Mouse (Mus musculus): ENCODE data around the gene Map4k3.
"Not testable (repeated sequence)": the region's sequence is repeated elsewhere in the genome, so short reads cannot be mapped to it uniquely, and the experiment has no call there.

Map4k3 gene

GRCm38 (mm10) chr17:80631028-80631427 lies 97.3 kb downstream of the Map4k3 start:
- DNase-seq (ENCODE audit: low spot score) = no peak

GRCm38 (mm10) chr17:80624979-80625378 lies 103.3 kb downstream of the Map4k3 start:
- no peak for DNase-seq (ENCODE audit: low spot score)

DNA sequence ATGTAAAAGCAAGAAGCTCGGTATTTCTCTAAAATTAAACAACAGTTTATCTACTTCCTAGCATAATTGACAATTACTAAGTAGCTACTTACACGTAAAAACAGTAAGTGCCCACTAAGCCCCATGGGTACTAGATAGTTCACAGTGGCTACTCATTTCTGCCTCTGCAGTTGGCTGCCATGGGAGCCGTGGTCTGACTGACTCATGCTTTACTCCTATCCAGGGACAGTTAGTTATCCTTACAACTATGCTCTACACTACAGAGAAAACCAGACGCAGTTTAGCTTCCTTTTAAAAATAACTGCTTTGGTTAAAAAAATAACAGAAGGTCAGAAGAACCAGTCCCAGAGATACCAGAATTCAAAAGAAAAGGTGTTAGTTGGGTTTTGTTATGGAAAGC lies 106.6 kb downstream of the Map4k3 start:
- no peak for DNase-seq (ENCODE audit: low spot score)

DNA sequence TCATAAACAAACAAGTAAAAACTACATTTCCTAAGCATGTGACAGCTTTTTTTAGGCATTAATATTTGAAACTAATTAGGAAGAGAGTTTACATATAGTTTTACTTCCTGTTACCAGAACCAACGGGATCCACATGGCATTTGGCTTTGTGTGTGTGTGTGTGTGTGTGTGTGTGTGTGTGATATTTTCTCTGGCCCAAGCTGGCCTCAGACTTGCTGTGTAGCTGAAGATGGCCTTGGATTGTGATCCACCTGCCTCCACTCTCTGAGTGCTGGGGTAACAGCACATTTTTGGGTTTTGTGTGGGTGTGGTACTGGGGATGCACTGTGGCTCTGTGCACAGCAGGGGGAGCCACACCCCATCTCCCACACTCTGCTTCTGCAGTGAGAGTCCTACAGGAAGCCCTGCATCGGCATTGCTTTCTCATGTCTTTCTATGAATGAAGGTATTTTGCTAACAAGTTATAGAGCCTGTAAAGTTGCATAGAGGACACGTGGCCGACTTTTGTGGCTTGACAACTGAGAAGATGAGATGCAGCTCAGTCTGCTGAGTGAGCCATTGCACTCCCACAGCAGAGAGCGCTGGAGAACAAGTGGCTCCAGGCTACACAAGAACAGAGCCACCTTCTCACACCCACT lies 107.4 kb downstream of the Map4k3 start:
- DNase-seq (ENCODE audit: low spot score) = peak; percentile 15

DNA sequence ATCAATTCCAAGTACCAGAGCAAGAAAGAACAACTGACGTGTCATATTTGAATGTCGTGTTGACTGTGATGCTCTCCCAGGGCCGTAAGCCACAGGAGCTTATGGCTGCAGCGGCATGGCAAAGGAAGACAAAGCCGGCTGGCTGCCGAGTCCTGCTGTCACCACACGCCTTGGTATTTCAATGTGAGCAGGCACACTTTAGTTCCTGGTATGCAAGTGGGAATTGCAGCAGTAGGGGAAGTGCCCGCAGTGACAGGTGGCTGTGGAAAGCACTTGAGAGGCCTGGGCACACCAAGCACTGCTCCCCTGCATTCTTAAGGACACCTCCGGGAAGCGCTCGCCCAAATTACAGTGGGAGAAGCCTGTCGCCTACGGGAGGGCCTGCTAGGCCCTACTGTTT lies 108.7 kb downstream of the Map4k3 start:
- no peak for DNase-seq (ENCODE audit: low spot score)

DNA sequence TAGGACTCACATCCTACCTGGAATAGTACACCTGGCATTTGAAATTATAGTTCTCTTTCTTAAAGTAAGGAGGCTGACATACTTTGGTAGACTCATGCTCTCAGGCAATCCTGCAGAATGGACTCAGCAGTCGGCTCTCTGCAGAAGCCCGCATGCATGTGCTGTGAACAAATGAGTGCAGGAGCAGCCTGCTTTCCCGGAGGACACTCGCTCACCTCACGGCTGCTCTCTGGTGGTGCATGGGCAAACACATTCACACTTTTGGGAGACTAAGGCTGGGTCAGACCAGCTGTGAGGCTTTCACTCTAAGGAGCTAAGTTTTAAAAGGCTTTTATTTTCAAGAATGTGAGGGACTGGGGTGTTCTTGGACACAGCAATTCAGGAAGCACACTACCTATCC lies 109.4 kb downstream of the Map4k3 start:
- no peak for DNase-seq (ENCODE audit: low spot score)

DNA sequence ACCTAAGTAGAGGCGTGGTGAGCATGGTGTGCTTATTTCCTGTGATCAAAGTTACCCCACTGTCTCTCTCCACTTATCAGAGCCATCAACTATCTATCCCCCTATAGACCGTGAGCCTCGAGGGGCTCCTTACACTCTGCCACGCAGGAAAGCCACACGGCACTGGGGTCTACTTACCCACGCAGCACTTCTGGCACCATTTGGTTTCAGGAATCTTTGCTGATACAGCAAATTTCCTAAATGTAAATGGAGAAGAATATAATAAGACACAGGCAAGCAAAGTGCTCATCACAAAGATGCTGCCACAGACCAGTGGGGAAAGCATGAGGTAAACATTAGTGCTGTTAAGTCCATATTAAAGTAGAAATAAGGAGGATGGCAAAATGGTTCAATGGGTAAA lies 124.5 kb downstream of the Map4k3 start:
- no peak for DNase-seq (ENCODE audit: low spot score)

DNA sequence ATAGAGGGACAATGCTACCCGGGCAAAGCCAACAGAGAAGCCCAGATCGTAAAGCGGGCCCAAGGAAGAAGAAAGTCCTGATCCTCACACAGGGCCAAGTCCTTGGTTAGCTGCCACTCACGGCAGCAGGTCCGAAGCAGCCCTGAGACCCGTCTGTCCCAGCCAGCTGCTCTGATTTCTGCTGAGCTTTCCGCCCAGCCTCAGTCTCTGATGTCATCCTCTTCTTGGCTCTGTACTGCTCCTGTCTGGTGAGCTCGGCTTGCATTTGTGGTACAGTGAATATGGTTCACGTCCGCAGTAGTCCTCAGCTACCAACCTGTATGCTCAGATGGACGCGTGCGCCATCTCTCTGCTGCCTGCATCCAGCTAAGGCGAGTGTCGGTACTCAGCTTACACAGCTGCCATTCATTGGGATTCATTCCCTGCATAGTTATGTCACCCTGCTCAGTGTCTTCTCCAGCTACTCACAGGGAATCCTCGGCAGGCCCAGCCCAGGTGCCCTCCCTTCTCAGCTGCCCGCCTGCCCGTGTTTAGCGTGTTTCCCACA lies 125.1 kb downstream of the Map4k3 start:
- DNase-seq (ENCODE audit: low spot score) = no peak

DNA sequence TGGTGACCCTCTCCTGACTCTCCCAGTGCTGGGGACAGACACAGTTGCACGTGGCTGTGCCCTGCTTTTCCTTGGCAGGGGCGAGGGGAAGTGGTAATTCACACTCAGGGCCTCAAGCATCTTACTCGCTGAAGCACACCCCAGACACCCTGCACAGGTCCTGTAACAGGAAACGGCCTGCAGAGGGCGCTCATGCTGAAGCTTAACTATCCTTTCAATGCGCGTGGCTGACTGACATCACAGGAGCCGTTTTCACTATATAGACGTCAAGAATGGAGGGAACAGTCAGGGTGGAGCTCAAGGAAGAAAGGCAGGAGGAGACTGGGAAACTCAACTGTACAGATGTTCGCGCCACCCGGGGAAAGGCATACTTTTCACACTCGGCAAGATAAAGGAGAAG lies 126.9 kb downstream of the Map4k3 start:
- no peak for DNase-seq (ENCODE audit: low spot score)

DNA sequence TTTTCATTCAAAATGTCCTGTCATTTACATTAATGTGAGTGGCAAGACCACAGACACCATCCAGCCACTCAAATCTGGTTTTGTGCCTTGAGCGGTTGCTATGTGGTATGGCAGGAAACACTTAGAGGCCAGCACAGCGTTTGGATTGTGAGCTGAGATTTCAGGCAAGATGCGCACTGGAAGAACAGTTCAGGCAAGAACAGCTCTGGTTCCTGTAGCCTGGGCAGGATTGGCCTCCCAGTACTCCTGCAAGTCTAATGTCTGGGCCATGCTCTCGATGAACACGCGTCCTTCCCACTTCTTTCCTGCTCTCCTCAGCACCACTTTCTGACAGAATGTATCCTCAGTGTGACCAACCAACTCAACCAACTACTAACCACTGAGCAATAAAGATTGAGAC lies 145.2 kb downstream of the Map4k3 start:
- no peak for DNase-seq (ENCODE audit: low spot score)

DNA sequence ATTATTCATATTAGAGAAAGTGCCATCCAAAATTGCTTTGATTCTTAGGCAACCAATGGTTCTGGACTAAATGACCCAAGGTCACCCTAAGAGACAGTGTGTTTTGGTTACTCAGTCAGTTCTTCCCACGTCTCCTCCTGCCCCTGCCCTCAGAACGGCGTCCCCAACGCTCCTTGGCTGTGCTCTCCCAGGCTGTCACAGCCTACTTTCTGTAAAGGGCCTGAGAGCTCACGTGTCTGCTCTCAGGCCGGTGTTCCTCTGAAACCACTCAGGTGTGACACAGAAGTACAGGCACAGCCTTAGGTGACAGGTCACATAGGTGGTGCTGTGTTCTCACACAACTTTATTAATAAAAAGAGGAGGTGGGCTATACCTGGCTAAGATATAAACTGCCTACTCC lies 148.4 kb downstream of the Map4k3 start:
- no peak for DNase-seq (ENCODE audit: low spot score)

GRCm38 (mm10) chr17:80579089-80579488 lies 149.2 kb downstream of the Map4k3 start:
- no peak for DNase-seq (ENCODE audit: low spot score)

DNA sequence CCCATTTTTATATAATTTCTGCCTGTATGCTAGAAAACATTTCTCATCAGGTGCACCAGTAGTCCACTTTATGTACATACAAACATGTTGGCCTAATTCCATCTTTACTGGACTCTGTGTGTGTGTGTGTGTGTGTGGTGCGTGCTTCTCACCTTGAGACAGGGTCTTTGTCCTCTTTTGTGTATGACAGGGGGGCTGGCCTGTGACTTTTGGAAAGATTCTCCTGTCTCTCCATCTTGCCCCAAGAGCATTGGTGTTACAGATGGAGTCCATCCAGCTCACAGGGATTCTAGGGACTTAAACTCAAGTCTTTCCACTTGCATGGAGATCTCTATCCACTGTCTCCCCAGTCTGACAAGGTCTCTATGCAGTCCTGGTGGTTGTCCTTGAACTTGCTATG lies 150.2 kb downstream of the Map4k3 start:
- DNase-seq (ENCODE audit: low spot score) = no peak

DNA sequence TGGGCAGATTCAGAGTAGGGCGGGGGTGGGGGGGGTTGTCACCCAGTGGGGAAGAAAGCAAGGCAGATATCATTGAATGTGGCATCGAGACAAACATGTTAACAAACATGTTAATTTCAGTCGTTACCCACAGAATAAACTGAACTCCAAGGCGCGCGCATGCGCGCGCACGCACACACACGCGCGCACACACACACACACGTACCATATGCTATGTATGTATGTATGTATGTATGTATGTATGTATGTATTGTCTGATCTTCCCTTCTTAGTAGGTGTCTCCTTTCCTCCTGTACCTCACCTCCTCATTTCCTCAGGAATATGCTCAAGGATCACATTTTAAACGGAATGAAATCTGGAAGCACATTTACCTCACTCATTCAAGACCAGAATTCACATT lies 150.6 kb downstream of the Map4k3 start, which contains the start of gene Cdkl4:
Gene Cdkl4 (minus strand): TSS at position 175 of the 400 bp plus-strand sequence.
- no peak for DNase-seq (ENCODE audit: low spot score)

GRCm38 (mm10) chr17:80577214-80577613 lies 151.1 kb downstream of the Map4k3 start:
- DNase-seq (ENCODE audit: low spot score) = peak; percentile 22

DNA sequence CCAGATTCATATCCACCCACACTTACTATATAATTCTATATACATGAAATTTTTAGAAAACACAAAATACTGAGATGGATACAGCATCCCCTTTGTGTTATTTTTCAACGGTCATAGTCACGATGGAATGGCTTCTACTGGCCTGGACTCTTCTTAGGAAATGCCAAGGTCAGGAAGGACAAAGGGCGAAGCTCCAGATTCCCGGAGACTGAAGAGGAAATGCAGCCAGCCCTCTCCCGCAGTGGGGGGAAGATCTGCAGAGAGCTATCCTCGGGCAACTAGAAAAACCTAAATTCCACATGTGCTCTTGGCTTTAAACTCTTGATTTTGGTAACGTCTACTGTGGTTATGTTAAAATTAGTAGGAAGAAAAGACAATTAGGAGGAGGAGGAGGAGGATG lies 153.3 kb downstream of the Map4k3 start:
- DNase-seq (ENCODE audit: low spot score) = no peak

- DNase-seq (ENCODE audit: low spot score) = no peak
Measured at GRCm38 (mm10) chr17:80574471-80574965, 153.8 kb downstream of the Map4k3 start.

DNA sequence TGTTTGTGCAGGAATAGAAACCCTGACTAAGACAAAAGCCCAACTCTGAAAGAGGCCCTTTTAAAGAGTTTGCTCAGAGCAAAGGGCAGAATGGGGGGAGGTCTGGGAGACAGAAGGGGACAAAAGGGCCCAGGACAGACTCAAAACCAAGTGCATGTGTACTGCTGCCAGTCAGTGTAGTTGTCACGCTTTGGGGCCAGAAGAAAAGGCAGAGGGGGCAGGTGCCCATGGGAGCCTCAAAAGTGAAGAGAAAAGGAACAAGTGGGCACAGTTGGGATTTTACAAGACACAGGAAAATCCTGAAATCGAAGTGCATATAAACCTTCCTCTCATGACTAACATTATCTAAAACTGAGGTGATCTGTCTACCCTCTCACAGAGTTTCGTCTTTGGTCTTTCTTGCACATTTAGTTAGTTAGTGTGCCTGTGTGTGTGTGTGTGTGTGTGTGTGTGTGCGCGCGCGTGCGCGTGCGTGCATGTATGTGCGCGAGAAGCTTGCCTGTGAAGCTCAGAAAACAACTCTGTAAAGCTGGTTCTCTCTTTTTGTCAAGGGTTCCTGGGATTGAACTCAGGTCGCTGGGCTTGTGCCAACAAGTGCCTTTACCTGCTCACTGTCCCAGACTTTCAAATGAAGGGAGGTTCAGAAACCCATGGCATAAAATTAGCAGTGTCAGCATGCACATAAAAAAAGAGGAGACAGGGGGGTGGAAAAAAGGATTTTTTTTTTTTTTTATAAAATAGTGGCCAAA lies 155.9 kb downstream of the Map4k3 start:
- no peak for DNase-seq (ENCODE audit: low spot score)

- no peak for DNase-seq (ENCODE audit: low spot score)
Measured at GRCm38 (mm10) chr17:80571460-80571859, 156.8 kb downstream of the Map4k3 start.

- not testable (repeated sequence) for DNase-seq (ENCODE audit: low spot score)
Measured at GRCm38 (mm10) chr17:80569718-80570117, 158.6 kb downstream of the Map4k3 start.

DNA sequence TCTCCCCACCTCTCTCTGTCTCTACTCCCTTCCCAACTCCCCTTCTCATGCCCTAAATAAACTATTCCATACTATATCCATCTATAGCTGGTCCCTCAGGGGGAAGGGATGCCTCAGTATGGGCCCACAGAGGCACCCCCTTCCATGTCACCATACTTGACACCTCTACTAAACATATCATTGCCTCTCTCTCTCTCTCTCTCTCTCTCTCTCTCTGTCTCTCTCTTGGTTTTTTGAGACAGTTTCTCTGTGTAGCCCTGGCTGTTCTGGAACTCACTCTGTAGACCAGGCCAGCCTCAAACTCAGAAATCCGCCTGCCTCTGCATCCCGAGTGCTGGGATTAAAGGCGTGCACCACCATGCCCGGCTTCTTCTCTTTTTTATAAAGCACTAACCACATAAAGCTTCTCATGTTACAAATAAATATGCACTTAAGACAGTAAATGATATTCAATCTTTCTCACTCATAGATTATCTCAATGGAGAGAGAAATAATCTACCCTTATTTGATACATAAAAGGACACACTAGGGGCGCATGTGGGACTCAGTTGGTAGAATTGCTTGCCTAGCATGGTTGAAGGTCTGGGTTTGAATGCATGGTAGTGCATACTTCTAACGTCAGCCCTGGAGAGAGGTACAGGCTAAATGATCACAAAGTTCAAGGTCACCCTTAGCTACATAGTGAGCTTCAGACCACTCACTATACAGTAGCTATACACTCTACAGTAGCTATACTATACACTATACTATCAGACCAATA lies 159.3 kb downstream of the Map4k3 start:
- DNase-seq (ENCODE audit: low spot score) = no peak

DNA sequence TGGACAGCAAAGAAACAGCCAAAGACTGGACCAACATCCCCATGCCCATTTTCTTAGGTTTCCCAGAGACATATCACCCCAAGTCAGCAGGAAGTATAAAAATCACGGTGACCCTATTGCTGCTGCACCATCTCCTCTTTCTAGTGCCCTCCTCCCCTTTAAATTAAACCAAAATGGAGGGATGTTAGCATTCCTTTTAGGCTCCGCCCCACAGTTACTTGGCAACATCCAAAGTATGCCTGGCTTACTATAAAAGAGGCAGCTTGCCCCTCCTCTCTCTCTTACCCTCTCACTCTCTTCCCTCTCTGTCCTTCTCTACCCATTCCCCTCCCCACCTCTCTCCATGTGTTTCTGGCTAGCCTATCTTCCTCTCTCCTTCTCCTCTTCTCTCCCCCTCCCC lies 159.8 kb downstream of the Map4k3 start:
- DNase-seq (ENCODE audit: low spot score) = no peak

DNA sequence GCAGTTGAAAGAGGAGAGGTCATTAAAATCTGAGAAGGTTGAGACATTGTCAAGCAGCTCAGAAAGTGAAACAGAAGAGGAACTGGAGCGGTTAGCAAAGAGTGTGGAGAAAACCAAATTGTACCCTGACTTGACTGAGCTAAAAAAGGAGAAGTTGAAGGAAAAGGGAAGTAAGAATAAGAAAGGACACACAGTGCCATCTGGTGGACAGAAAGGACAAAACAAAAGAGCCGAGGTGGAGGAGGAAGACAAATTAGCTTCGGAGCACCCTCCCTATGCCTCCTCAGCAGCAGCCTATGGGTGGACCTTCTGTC lies 163.7 kb downstream of the Map4k3 start:
- no peak for DNase-seq (ENCODE audit: low spot score)

Measured in ovary, adult 18-20 months (tissue).